Mouse (Mus musculus): ENCODE measurements around the gene Faxc.

DNA sequence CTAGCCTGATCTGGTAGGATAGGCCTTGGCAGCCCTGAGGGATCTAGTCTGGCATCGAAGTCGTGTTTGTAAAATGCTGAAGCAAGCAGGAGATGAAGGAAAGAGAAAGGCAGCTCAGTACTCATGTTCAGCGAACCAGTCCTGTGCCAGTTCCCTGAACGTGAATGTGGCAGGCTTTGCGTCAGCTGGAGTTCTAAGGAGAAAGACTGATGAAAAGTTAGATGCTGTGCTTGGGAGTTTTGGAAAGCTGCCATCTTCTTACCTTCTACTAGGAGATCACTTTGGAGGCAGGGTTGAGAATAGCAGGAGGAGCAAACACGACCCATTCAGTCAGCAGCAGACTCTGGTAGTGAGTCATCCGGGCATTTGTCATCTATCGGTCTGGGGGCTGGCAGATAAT, 45.3 kb upstream of the Faxc start:
- TF ChIP-seq POLR2A (IDR thresholded peaks at IDR 0.05; ENCODE audit: borderline replicate concordance, control insufficient read depth, low read depth, low read length) (no peak), CTCF (IDR thresholded peaks at IDR 0.05; ENCODE audit: control insufficient read depth, insufficient read depth, low read length) (no peak)

Data from bone marrow, adult 2 months (tissue).